12 mouse cellular contexts compared by ENCODE assay signal in genomic region chr4:147063768-147064167, GRCm38 (mm10). TPM values are rescaled to one million over a fixed set of nuclear protein-coding genes. Genes with fewer than 3 reads are reported as not detected.
"Had no signal": no experiment of that assay in that cellular context is flagged by ENCODE, and none has a peak within 500 bp of the region (broad histone marks: within the 10 kb centered on the region; RNA-seq: fewer than 3 reads in every experiment).

No protein-coding gene starts in this region.

RNA-seq across cellular contexts. Expression of gene Rex2, which starts 42.1 kb away (rescaled TPM):
- total RNA-seq: neutrophil, adult 5-6 weeks had no signal
- polyA plus RNA-seq: neural tube, embryonic 13.5 days; neural tube, embryonic 14.5 days; neural tube, embryonic 15.5 days; small intestine, adult 2 months; spleen, adult 2 months; stomach, embryonic 14.5 days; stomach, embryonic 15.5 days; stomach, embryonic 16.5 days; stomach, postnatal 0 days; thymus, adult 2 months; thymus, postnatal 0 days had no signal
